Mouse (Mus musculus) stomach, embryonic 16.5 days (tissue): ENCODE data around the gene Gm47985. TPM values are rescaled to one million over a fixed set of nuclear protein-coding genes. Genes with fewer than 3 reads are reported as not detected.
"Not testable (repeated sequence)": the region's sequence is repeated elsewhere in the genome, so short reads cannot be mapped to it uniquely, and the experiment has no call there.

ENCODE experiments used
- ATAC-seq: fragments of 200-750 bp; cut with Nextera tagmentation; 2 replicates; pipeline ENCODE4 v1.8.0; 2017; ENCODE audit warnings: moderate number of reproducible peaks, moderate TSS enrichment; ENCODE audit not compliant: insufficient read depth, low FRiP score
- H3K27ac ChIP-seq: fragments of 300-500 bp; sonication (generic); 2 replicates; pipeline ENCODE4 v1.5.1; 2014; ENCODE audit warnings: low read length
- H3K27me3 ChIP-seq: fragments of 300-500 bp; sonication (generic); 2 replicates; pipeline ENCODE4 v1.6.1; 2014; ENCODE audit warnings: low read length, control low read depth, mixed read lengths; ENCODE audit not compliant: control insufficient read depth, insufficient read depth
- H3K36me3 ChIP-seq: fragments of 300-500 bp; sonication (generic); 2 replicates; pipeline ENCODE4 v1.6.1; 2014; ENCODE audit warnings: low read length; ENCODE audit not compliant: control insufficient read depth, insufficient read depth
- H3K4me1 ChIP-seq: fragments of 300-500 bp; sonication (generic); 2 replicates; pipeline ENCODE4 v1.6.1; 2014; ENCODE audit warnings: low read length, control low read depth, mixed read lengths; ENCODE audit not compliant: control insufficient read depth, insufficient read depth
- H3K4me2 ChIP-seq: fragments of 300-500 bp; sonication (generic); 2 replicates; pipeline ENCODE4 v1.6.1; 2014; ENCODE audit warnings: low read depth, low read length, mixed read lengths
- H3K4me3 ChIP-seq: fragments of 300-500 bp; sonication (generic); replicated peaks from 2 replicates; pipeline ENCODE4 v1.5.1; 2014; ENCODE audit warnings: mild to moderate bottlenecking, low read length
- H3K9ac ChIP-seq: fragments of 300-500 bp; sonication (generic); 2 replicates; pipeline ENCODE4 v1.6.1; 2014; ENCODE audit warnings: low read length
- H3K9me3 ChIP-seq: fragments of 300-500 bp; sonication (generic); replicated peaks from 2 replicates; pipeline ENCODE4 v1.6.1; 2016; ENCODE audit warnings: low read length, control low read depth; ENCODE audit not compliant: control insufficient read depth
- WGBS: fragments of 180-500 bp; shearing (Covaris S2); extraction: QIAGEN DNeasy Blood & Tissue Kit; methylation state at CpG from one replicate; pipeline ENCODE4 v1.1.7; 2014; 5-methylcytosine and 5-hydroxymethylcytosine counted together
- polyA plus RNA-seq: library from polyadenylated mRNA; unstranded; fragments of >200 nt; fragmentation: Nextera tagmentation; extraction: Ambion mirVana; gene quantifications from 2 replicates; pipeline ENCODE4 v1.2.1, GENCODE M21; 2015

Gm47985 gene
- polyA plus RNA-seq, 1 experiment from 2014 or later: 0.08 TPM

DNA sequence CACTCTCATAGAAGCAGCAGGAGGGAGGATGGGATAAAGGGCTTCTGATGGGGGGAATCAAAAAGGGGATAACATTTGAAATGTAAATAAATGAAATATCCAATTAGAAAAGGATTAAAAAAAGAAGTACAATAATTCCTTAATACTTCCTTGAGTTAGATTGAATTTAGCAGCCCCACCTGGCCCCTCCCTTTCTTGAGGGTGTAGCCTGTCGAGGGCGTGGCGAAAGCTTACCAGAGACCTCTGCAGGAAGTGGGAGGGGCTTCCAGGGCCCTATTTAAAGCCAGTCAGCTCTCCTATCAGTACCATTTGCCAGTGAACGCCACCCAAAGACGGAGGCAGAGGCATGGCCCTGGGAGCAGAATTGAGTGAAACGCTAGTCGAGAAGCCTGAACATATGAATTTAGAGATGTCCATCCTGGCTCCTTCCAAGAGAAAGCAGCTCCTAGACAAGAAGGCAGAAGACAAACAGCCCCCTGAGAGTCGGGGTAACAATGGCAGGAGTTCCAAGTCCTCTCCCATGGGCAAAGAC is 27.6 kb downstream of the Gm47985 start, which contains the start of gene Gm47996:
TSS of gene Gm47996 (plus strand) at position 308 of the 532 bp plus-strand sequence.
- not testable (repeated sequence) for H3K27me3 ChIP-seq, H3K36me3 ChIP-seq, H3K4me2 ChIP-seq, H3K4me3 ChIP-seq, ATAC-seq, H3K9me3 ChIP-seq, H3K9ac ChIP-seq, H3K4me1 ChIP-seq, H3K27ac ChIP-seq
- 86% methylated on average over 4 of the region's 8 CpGs for WGBS

DNA sequence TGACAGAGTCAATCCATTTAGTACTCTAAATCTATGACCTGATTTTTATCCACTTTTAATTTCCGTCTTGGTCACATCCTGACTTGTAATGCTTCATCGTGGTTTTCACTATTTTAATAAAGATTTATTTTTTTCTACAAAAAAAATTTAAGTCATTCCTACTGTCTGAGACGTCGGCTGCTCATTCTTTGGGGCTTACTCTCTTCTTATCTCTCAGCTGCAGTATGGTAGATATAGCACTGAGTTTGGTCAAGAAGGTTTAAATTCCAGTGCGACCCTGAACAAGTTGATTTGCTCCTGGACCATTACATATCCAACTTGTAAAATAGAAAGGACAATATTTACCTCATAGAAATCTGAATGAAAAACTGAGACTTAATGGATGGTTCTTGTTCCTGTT is 29.3 kb downstream of the Gm47985 start:
- H3K9ac ChIP-seq, H3K4me2 ChIP-seq, H3K36me3 ChIP-seq, H3K27ac ChIP-seq, H3K4me1 ChIP-seq, H3K27me3 ChIP-seq, H3K9me3 ChIP-seq, H3K4me3 ChIP-seq, ATAC-seq: not testable (repeated sequence)
- WGBS: 65% methylated on average over 5 of the region's 5 CpGs

DNA sequence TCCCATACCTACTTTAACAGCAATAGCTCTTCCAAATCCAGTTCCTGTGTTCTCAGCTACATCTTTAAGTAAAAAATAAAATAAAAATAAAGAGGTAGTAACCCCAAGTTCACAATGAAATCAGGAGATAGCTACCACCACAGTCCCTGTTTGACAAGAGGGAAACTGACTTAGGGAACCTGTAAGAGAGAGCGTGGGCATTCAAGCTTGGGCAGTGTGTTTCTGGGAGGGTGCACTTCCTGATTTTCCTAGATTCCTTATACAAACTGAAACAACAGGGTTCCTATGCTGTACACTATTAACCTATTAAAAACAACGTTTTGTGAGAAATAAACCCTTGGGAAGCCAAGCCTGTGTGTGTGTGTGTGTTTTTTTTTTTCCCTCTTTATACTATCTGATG is 32.5 kb downstream of the Gm47985 start:
- Histone ChIP-seq H3K4me2 (no peak overlapping the region), H3K9ac (no peak overlapping the region), H3K27ac (no peak overlapping the region), H3K9me3 (no peaks in the 10 kb centered on the region), H3K4me1 (no peaks in the 10 kb centered on the region), H3K27me3 (no peaks in the 10 kb centered on the region), H3K36me3 (no peaks in the 10 kb centered on the region), H3K4me3 (no peak overlapping the region)
- no peak for ATAC-seq
- WGBS: 73% methylated on average over 2 of the region's 2 CpGs

DNA sequence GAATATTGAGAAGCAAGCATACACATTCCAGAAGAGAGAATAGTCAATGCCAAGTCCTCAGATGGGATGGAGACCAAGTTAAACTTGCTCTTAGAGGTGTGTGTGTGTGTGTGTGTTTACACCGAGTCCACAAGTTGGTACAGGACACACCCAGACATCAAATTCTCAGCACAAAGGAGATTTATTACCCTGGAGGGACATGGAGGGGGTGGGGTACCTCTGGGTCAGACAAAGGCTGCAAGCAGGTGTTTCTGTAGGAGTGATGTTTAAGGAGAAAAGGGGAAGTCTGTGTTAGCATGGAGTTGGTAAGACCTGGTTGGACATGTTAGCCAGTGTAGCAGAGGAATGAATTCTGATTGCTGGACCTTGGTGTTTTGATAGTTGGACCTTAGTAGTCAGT is 33.6 kb downstream of the Gm47985 start:
- no peak overlapping the region for H3K4me3 ChIP-seq
- H3K9me3 ChIP-seq: no peaks in the 10 kb centered on the region
- no peak overlapping the region for H3K27ac ChIP-seq
- no peaks in the 10 kb centered on the region for H3K27me3 ChIP-seq
- ATAC-seq: peak; percentile 68; the same call in 1 of the 2 replicates
- no peak overlapping the region for H3K4me2 ChIP-seq
- no peak overlapping the region for H3K9ac ChIP-seq
- WGBS: 35% methylated on average over 1 of the region's 1 CpGs
- H3K4me1 ChIP-seq: no peaks in the 10 kb centered on the region
- H3K36me3 ChIP-seq: no peaks in the 10 kb centered on the region

DNA sequence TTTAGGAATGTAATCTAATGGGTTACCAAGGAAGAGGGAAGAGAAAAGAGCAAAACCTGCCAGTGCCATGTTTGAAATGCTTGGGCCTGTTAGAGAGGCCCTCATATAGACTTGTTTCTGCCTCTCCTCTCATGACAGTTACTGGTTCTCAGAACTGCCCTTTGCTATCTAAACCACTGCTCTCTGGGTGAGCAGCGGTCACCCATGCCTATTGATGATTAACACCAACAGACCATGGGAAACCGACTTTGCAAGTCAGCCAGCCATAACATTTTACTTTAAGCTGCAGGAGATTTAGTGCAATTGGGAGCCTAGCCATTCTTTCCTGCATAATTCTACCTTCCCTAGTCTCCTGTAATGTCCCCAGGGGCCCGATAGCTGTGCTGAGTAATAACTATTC is 34.1 kb downstream of the Gm47985 start:
- H3K36me3 ChIP-seq: no peaks in the 10 kb centered on the region
- no peak overlapping the region for H3K27ac ChIP-seq
- H3K4me3 ChIP-seq: no peak overlapping the region
- no peak overlapping the region for H3K9ac ChIP-seq
- no peaks in the 10 kb centered on the region for H3K27me3 ChIP-seq
- no peak overlapping the region for H3K4me2 ChIP-seq
- no peaks in the 10 kb centered on the region for H3K9me3 ChIP-seq
- H3K4me1 ChIP-seq: no peaks in the 10 kb centered on the region
- 67% methylated on average over 3 of the region's 3 CpGs for WGBS
- no peak for ATAC-seq

DNA sequence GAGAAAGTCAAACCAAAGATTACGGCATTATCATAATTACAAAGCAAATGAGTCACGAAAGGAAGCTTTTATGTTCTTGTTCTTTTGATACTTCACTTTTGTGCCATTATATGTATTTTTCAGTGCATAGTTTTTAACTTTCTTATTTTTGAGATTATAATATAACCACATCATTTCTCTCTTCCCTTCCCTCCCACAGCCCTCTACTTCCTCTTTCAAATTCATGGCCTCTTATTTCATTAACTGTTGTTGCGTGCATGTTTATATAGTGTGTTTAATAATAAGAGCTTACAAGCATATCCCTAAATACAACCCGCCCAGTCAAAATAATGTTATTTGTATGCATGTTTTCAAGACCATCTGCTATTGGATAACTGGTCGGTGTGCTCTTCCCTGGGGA is 36.7 kb downstream of the Gm47985 start:
- Histone ChIP-seq H3K4me1 (no peaks in the 10 kb centered on the region), H3K9ac (no peak overlapping the region), H3K4me3 (no peak overlapping the region), H3K4me2 (no peak overlapping the region), H3K9me3 (no peaks in the 10 kb centered on the region), H3K36me3 (no peaks in the 10 kb centered on the region), H3K27me3 (no peaks in the 10 kb centered on the region), H3K27ac (no peak overlapping the region)
- ATAC-seq: no peak
- WGBS: 86% methylated on average over 5 of the region's 5 CpGs

DNA sequence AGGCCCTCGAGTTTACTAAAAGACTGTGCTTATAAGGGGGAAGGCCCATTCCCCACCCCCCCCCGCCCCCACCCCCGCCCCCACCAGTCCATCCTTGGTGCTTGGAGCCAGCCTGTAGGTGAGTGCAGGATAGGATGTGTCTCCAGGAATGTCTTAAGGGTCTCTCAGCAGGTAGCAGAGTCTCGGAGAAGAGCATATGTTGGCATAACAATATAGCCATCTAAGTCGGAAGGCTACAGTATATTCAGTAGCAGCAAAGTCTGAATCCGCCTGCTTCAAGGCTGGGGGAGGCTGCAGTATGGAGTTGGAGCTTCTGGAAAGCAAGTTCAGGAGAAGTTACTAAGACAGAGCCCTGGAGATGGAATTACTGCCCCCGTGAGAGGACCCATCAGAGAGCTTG is 37.8 kb downstream of the Gm47985 start:
- ATAC-seq: no peak
- WGBS: 79% methylated on average over 7 of the region's 7 CpGs

DNA sequence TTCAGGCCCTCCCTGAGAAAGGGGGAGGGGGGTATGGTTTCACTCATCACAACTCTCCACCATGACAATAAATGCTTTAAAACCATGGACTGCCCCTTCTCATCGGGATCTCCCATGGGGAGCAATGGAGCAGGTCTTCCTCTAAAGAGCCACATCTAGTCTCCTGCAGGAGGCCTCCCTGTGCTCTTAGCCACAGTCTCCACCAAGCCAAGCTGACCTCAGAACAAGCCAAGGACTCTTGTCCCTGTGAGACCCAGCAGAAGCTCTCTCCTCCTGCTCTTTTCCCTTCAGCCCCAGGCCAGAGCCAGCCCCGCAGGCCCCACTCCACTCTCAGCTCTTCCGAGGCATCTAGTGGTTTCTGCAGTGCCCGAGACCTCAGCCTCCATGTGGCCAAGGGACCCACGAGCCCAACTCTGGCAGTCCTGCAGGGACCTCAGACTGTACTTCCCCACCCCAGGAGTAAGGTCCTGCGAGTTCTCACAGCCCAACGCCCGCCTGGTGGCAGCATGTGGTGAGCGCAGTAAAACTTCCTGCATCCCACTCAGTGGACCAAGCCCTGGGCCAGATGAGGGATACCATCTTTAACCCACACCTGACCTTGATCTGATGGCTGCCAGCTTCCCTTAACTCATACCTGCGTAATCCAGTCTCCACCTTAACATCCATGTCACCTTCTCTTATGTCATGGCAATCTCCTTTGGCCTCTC is 40.4 kb downstream of the Gm47985 start:
- Histone ChIP-seq H3K4me2 (no peak overlapping the region), H3K4me3 (no peak overlapping the region), H3K9me3 (no peaks in the 10 kb centered on the region), H3K27ac (no peak overlapping the region), H3K4me1 (no peaks in the 10 kb centered on the region), H3K36me3 (no peaks in the 10 kb centered on the region), H3K27me3 (no peaks in the 10 kb centered on the region), H3K9ac (no peak overlapping the region)
- WGBS: 84% methylated on average over 10 of the region's 10 CpGs
- no peak for ATAC-seq

More for the DNA sequence above, 37.8 kb downstream of the Gm47985 start:
- no peak overlapping the region for H3K4me2 ChIP-seq
- no peak overlapping the region for H3K4me3 ChIP-seq
- no peaks in the 10 kb centered on the region for H3K36me3 ChIP-seq
- no peaks in the 10 kb centered on the region for H3K4me1 ChIP-seq
- no peak overlapping the region for H3K9ac ChIP-seq
- H3K27ac ChIP-seq: no peak overlapping the region
- no peaks in the 10 kb centered on the region for H3K9me3 ChIP-seq
- H3K27me3 ChIP-seq: no peaks in the 10 kb centered on the region

DNA sequence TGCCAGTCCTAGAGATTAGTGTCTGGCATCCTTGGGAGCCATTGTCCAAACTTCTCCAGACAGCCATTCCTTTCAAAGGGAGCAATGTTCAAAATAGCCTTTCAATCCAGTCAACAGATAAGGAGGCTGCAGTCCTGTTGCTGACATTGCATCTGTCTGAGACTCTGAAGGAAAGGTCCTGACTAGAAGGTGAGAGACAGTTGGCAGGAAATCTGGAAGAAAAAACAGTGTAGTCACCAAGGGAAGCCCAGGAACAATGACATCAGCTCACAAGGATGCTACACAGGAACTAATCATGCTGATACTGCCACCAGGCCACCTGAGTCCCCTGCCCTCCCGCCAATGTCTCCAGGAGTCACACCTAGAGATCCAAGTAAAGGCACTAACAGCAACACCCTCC is 41.0 kb downstream of the Gm47985 start:
- H3K27me3 ChIP-seq: no peaks in the 10 kb centered on the region
- H3K27ac ChIP-seq: no peak overlapping the region
- 58% methylated on average over 1 of the region's 1 CpGs for WGBS
- H3K4me3 ChIP-seq: no peak overlapping the region
- no peaks in the 10 kb centered on the region for H3K36me3 ChIP-seq
- no peak for ATAC-seq
- H3K9ac ChIP-seq: no peak overlapping the region
- H3K4me1 ChIP-seq: no peaks in the 10 kb centered on the region
- no peaks in the 10 kb centered on the region for H3K9me3 ChIP-seq
- no peak overlapping the region for H3K4me2 ChIP-seq
